Mouse (Mus musculus): ENCODE measurements around the gene Pum1.

Pum1 gene

GRCm38 (mm10) chr4:130744058-130744457 lies 80.9 kb downstream of the Pum1 start:
- no peak for DNase-seq

GRCm38 (mm10) chr4:130745561-130746306 lies 82.6 kb downstream of the Pum1 start:
- DNase-seq = peak in 1 of 2 experiments; percentile 31

GRCm38 (mm10) chr4:130749566-130749965 lies 86.4 kb downstream of the Pum1 start:
- DNase-seq = no peak

GRCm38 (mm10) chr4:130751966-130752365 lies 88.8 kb downstream of the Pum1 start:
- DNase-seq = no peak

GRCm38 (mm10) chr4:130752591-130752990 lies 89.5 kb downstream of the Pum1 start:
- no peak for DNase-seq

- DNase-seq = no peak
These were observed 90.6 kb downstream of the Pum1 start for GRCm38 (mm10) chr4:130753755-130754154.

- DNase-seq = no peak
These were observed 91.7 kb downstream of the Pum1 start for GRCm38 (mm10) chr4:130754776-130755175.

GRCm38 (mm10) chr4:130759875-130760274 lies 96.8 kb downstream of the Pum1 start:
- no peak for DNase-seq

- no peak for DNase-seq
These were observed 98.7 kb downstream of the Pum1 start for GRCm38 (mm10) chr4:130761809-130762208.

GRCm38 (mm10) chr4:130765399-130766160 lies 102.5 kb downstream of the Pum1 start:
- DNase-seq = no peak

GRCm38 (mm10) chr4:130766387-130766786 lies 103.3 kb downstream of the Pum1 start:
- no peak for DNase-seq

- no peak for DNase-seq
These were observed 103.8 kb downstream of the Pum1 start for GRCm38 (mm10) chr4:130766926-130767325.

- DNase-seq = no peak
These were observed 110.8 kb downstream of the Pum1 start for GRCm38 (mm10) chr4:130773899-130774298.

- DNase-seq = no peak
These were observed 111.7 kb downstream of the Pum1 start for GRCm38 (mm10) chr4:130774822-130775221.

GRCm38 (mm10) chr4:130777647-130778046 lies 114.5 kb downstream of the Pum1 start:
- no peak for DNase-seq

GRCm38 (mm10) chr4:130779037-130779436 lies 115.9 kb downstream of the Pum1 start:
- no peak for DNase-seq

GRCm38 (mm10) chr4:130782492-130782891 lies 119.4 kb downstream of the Pum1 start:
- no peak for DNase-seq

- peak; percentile 49 to 63 for DNase-seq
These were observed 121.6 kb downstream of the Pum1 start for GRCm38 (mm10) chr4:130784755-130785154.

- no peak for DNase-seq
These were observed 124.4 kb downstream of the Pum1 start for GRCm38 (mm10) chr4:130787530-130787929.

- DNase-seq = peak; percentile 81 to 91
These were observed 127.1 kb downstream of the Pum1 start for GRCm38 (mm10) chr4:130790180-130790579.

GRCm38 (mm10) chr4:130791811-130792375 lies 128.8 kb downstream of the Pum1 start:
- DNase-seq = no peak

- peak; percentile 51 to 72 for DNase-seq
These were observed 129.5 kb downstream of the Pum1 start, which contains the start of gene Sdc3 for GRCm38 (mm10) chr4:130792376-130793179. Gene Sdc3, plus strand, starts transcription at chr4:130792537.

- no peak for DNase-seq
These were observed 130.0 kb downstream of the Pum1 start for GRCm38 (mm10) chr4:130793180-130793501.

Measured in cerebellum, adult 18-20 months (tissue).